ENCODE assay signal across 21 mouse cellular contexts in genomic region chr11:35697476-35697875, GRCm38 (mm10).
DNase-seq lines count a peak whose midpoint lies in the region; ATAC-seq and TF ChIP-seq lines count a peak whose summit lies in the region.
"Had no signal": no experiment of that assay in that cellular context is flagged by ENCODE, and none has a peak within 500 bp of the region (broad histone marks: within the 10 kb centered on the region; RNA-seq: fewer than 3 reads in every experiment).

No protein-coding gene starts in this region.

- no peaks in the 10 kb centered on the region for H3K36me3 ChIP-seq in forebrain, postnatal 0 days (ENCODE audit: insufficient read depth)
- H3K36me3 ChIP-seq in forebrain, embryonic 16.5 days (ENCODE audit: control insufficient read depth, insufficient read depth): no peaks in the 10 kb centered on the region
- H3K36me3 ChIP-seq in liver, postnatal 0 days (replicated peaks; ENCODE audit: insufficient read depth, low read length): no peaks in the 10 kb centered on the region
- H3K36me3 ChIP-seq: forebrain, embryonic 15.5 days had no signal

- no peak overlapping the region for H3K27ac ChIP-seq in forebrain, postnatal 0 days (ENCODE audit: low read depth, low read length)
- H3K27ac ChIP-seq in forebrain, embryonic 16.5 days (ENCODE audit: low read length): no peak overlapping the region
- H3K27ac ChIP-seq in liver, postnatal 0 days (ENCODE audit: low read depth): no peak overlapping the region
- H3K27ac ChIP-seq: embryonic facial prominence, embryonic 10.5 days; forebrain, embryonic 15.5 days; heart, embryonic 13.5 days; hindbrain, embryonic 12.5 days; hindbrain, postnatal 0 days had no signal

- no peaks in the 10 kb centered on the region for H3K9me3 ChIP-seq in forebrain, postnatal 0 days (ENCODE audit: low read length)
- no peaks in the 10 kb centered on the region for H3K9me3 ChIP-seq in forebrain, embryonic 16.5 days (ENCODE audit: control insufficient read depth, low read length)
- no peaks in the 10 kb centered on the region for H3K9me3 ChIP-seq in liver, postnatal 0 days (ENCODE audit: low read length)
- H3K9me3 ChIP-seq: embryonic facial prominence, embryonic 10.5 days; forebrain, embryonic 15.5 days; heart, embryonic 13.5 days; hindbrain, embryonic 12.5 days had no signal

- H3K9ac ChIP-seq in forebrain, postnatal 0 days: no peak overlapping the region
- no peak overlapping the region for H3K9ac ChIP-seq in forebrain, embryonic 16.5 days (replicated peaks; ENCODE audit: low read depth, low read length)
- no peak overlapping the region for H3K9ac ChIP-seq in liver, postnatal 0 days (replicated peaks)
- H3K9ac ChIP-seq: forebrain, embryonic 15.5 days; heart, embryonic 13.5 days; hindbrain, embryonic 12.5 days had no signal

- no peaks in the 10 kb centered on the region for H3K4me1 ChIP-seq in forebrain, postnatal 0 days (ENCODE audit: insufficient read depth)
- no peaks in the 10 kb centered on the region for H3K4me1 ChIP-seq in forebrain, embryonic 16.5 days (replicated peaks; ENCODE audit: control insufficient read depth, insufficient read depth, low read length)
- H3K4me1 ChIP-seq in liver, postnatal 0 days (ENCODE audit: insufficient read depth): no peaks in the 10 kb centered on the region
- H3K4me1 ChIP-seq: forebrain, embryonic 15.5 days; heart, embryonic 13.5 days; hindbrain, embryonic 12.5 days had no signal

- no peak overlapping the region for H3K4me2 ChIP-seq in forebrain, postnatal 0 days (ENCODE audit: low read depth)
- no peak overlapping the region for H3K4me2 ChIP-seq in forebrain, embryonic 16.5 days (ENCODE audit: low read length)
- no peak overlapping the region for H3K4me2 ChIP-seq in liver, postnatal 0 days (ENCODE audit: low read depth, low read length)
- H3K4me2 ChIP-seq: forebrain, embryonic 15.5 days; heart, embryonic 13.5 days; hindbrain, embryonic 12.5 days had no signal

- no peak for TF ChIP-seq CTCF in forebrain, postnatal 0 days (IDR thresholded peaks at IDR 0.05; ENCODE audit: low read depth)
- TF ChIP-seq CTCF in liver, postnatal 0 days (IDR thresholded peaks at IDR 0.05; ENCODE audit: low read depth): no peak

- peak; percentile 12 for DNase-seq in forebrain, postnatal 0 days
- peak; percentile 38 to 52 for DNase-seq in left cerebral cortex, postnatal 25 days (ENCODE audit: low spot score in 2 of 2)
- no peak for DNase-seq in left cerebral cortex, postnatal 10 days (ENCODE audit: extremely low spot score in 1 of 2, low spot score in 2 of 2)
- DNase-seq in right cerebral cortex, adult 18-20 months: peak; percentile 51
- DNase-seq in right cerebral cortex, postnatal 25 days: no peak
- DNase-seq in mesoderm, embryonic 11.5 days (ENCODE audit: low read depth, low spot score): peak; percentile 30
- no peak for DNase-seq in liver, postnatal 0 days
- DNase-seq: adrenal gland, postnatal 14 days; cerebellum, adult 2 months; cerebellum, postnatal 10 days; gastrocnemius, postnatal 36 days; heart, adult 11 months; heart, postnatal 36 days had no signal

- no peak for ATAC-seq in forebrain, postnatal 0 days
- no peak for ATAC-seq in forebrain, embryonic 16.5 days
- ATAC-seq in liver, postnatal 0 days: no peak
- ATAC-seq: activated CD4-positive, CD25-positive, alpha-beta regulatory T cell, adult 4 months; forebrain, embryonic 15.5 days; hindbrain, postnatal 0 days; Patski had no signal

- H3K27me3 ChIP-seq in forebrain, postnatal 0 days (ENCODE audit: insufficient read depth, low read length): no peaks in the 10 kb centered on the region
- 0 out of 2 replicates have a peak, but pooled peaks cover under 1% of the 10 kb centered on the region for H3K27me3 ChIP-seq in forebrain, embryonic 16.5 days (replicated peaks; ENCODE audit: control insufficient read depth, insufficient read depth, low read length)
- no peaks in the 10 kb centered on the region for H3K27me3 ChIP-seq in liver, postnatal 0 days (ENCODE audit: insufficient read depth, low read length)
- H3K27me3 ChIP-seq: forebrain, embryonic 15.5 days; heart, embryonic 13.5 days; hindbrain, embryonic 12.5 days had no signal

- 89% methylated on average over 7 of the region's 7 CpGs for WGBS in forebrain, postnatal 0 days
- WGBS in forebrain, embryonic 16.5 days: 94% methylated on average over 7 of the region's 7 CpGs
- WGBS in liver, postnatal 0 days (ENCODE audit: insufficient replicate concordance): 86% methylated on average over 7 of the region's 7 CpGs

- intact Hi-C loops in left cerebral cortex, postnatal 25 days (cut with DNase I): no loop called here
- intact Hi-C loops in left cerebral cortex, postnatal 10 days (cut with DNase I): loop anchor here (10.0 kb wide), 1 partner anchor 243 kb away; no protein-coding TSS in a partner anchor

- no peak overlapping the region for H3K4me3 ChIP-seq in forebrain, postnatal 0 days (ENCODE audit: low read depth, low read length)
- no peak overlapping the region for H3K4me3 ChIP-seq in forebrain, embryonic 16.5 days (replicated peaks; ENCODE audit: low read length)
- no peak overlapping the region for H3K4me3 ChIP-seq in liver, postnatal 0 days (ENCODE audit: low read depth, low read length)
- H3K4me3 ChIP-seq: embryonic facial prominence, embryonic 10.5 days; forebrain, embryonic 15.5 days; heart, embryonic 13.5 days; hindbrain, embryonic 12.5 days had no signal

- TF ChIP-seq EP300 in liver, postnatal 0 days (IDR thresholded peaks at IDR 0.05; ENCODE audit: low read depth): no peak

Comparison
In these comparisons a context has a peak if more than half of its experiments do, and no peak if none do; other contexts are left out.
1. DNase-seq: peak in forebrain, postnatal 0 days (single experiment), left cerebral cortex, postnatal 25 days (2 of 2), right cerebral cortex, adult 18-20 months (single experiment) and mesoderm, embryonic 11.5 days (single experiment); none in left cerebral cortex, postnatal 10 days (0 of 2), right cerebral cortex, postnatal 25 days (single experiment) and liver, postnatal 0 days (single experiment).